Mouse (Mus musculus) kidney, embryonic 14.5 days (tissue): ENCODE measurements at regions not wholly inside any gene's neighbourhood (a gene's known extent, or its start where the extent isn't known, plus 50 kb on each side); places are given as distances from the start of the nearest gene placed in this dataset.

Source experiments
- ATAC-seq: fragments of 200-750 bp; cut with Nextera tagmentation; 2 replicates; pipeline ENCODE4 v1.8.0; 2017; ENCODE audit warnings: moderate number of reproducible peaks, mild to moderate bottlenecking, moderate TSS enrichment, moderate library complexity; ENCODE audit not compliant: low FRiP score, low TSS enrichment
- H3K27ac ChIP-seq: fragments of 300-500 bp; sonication (generic); 2 replicates; pipeline ENCODE4 v1.5.1; 2014; ENCODE audit warnings: low read depth, mild to moderate bottlenecking, low read length, moderate library complexity, mixed read lengths
- H3K27me3 ChIP-seq: fragments of 300-500 bp; sonication (generic); 2 replicates; pipeline ENCODE4 v1.6.1; 2014; ENCODE audit warnings: mild to moderate bottlenecking, low read length; ENCODE audit not compliant: control insufficient read depth, insufficient read depth
- H3K36me3 ChIP-seq: fragments of 300-500 bp; sonication (generic); 2 replicates; pipeline ENCODE4 v1.6.1; 2014; ENCODE audit warnings: low read length, mixed read lengths; ENCODE audit not compliant: control insufficient read depth, insufficient read depth
- H3K4me1 ChIP-seq: fragments of 300-500 bp; sonication (generic); 2 replicates; pipeline ENCODE4 v1.6.1; 2014; ENCODE audit warnings: low read length, mixed read lengths; ENCODE audit not compliant: control insufficient read depth, insufficient read depth
- H3K4me2 ChIP-seq: fragments of 300-500 bp; sonication (generic); replicated peaks from 2 replicates; pipeline ENCODE4 v1.6.1; 2014; ENCODE audit warnings: low read depth, mild to moderate bottlenecking, low read length
- H3K4me3 ChIP-seq: fragments of 300-500 bp; sonication (generic); 2 replicates; pipeline ENCODE4 v1.5.1; 2014; ENCODE audit warnings: mild to moderate bottlenecking, low read length
- H3K9ac ChIP-seq: fragments of 300-500 bp; sonication (generic); 2 replicates; pipeline ENCODE4 v1.6.1; 2014; ENCODE audit warnings: low read depth, mild to moderate bottlenecking, low read length, moderate library complexity
- H3K9me3 ChIP-seq: fragments of 300-500 bp; sonication (generic); 2 replicates; pipeline ENCODE4 v1.6.1; 2016; ENCODE audit warnings: low read length; ENCODE audit not compliant: control insufficient read depth
- WGBS: fragments of 180-500 bp; shearing (Covaris S2); extraction: QIAGEN DNeasy Blood & Tissue Kit; methylation state at CpG from one replicate; pipeline ENCODE4 v1.1.7; 2014; 5-methylcytosine and 5-hydroxymethylcytosine counted together

- H3K9ac ChIP-seq: no peak overlapping the region
- no peak overlapping the region for H3K4me2 ChIP-seq
- no peak overlapping the region for H3K27ac ChIP-seq
- ATAC-seq: no peak
- no peak overlapping the region for H3K4me3 ChIP-seq
- H3K9me3 ChIP-seq: no peaks in the 10 kb centered on the region
- no peaks in the 10 kb centered on the region for H3K4me1 ChIP-seq
- WGBS: 90% methylated on average over 1 of the region's 1 CpGs
- no peaks in the 10 kb centered on the region for H3K36me3 ChIP-seq
- no peaks in the 10 kb centered on the region for H3K27me3 ChIP-seq
Observed at GRCm38 (mm10) chr14:81770421-81770820, 1786.5 kb downstream of the Olfm4 start.

- Histone ChIP-seq H3K9ac (no peak overlapping the region), H3K4me1 (no peaks in the 10 kb centered on the region), H3K4me3 (no peak overlapping the region), H3K27ac (no peak overlapping the region), H3K9me3 (no peaks in the 10 kb centered on the region), H3K27me3 (no peaks in the 10 kb centered on the region), H3K36me3 (no peaks in the 10 kb centered on the region), H3K4me2 (no peak overlapping the region)
- ATAC-seq: no peak
- 79% methylated on average over 1 of the region's 1 CpGs for WGBS
Observed at GRCm38 (mm10) chr14:81771826-81772225, 1787.9 kb downstream of the Olfm4 start.

DNA sequence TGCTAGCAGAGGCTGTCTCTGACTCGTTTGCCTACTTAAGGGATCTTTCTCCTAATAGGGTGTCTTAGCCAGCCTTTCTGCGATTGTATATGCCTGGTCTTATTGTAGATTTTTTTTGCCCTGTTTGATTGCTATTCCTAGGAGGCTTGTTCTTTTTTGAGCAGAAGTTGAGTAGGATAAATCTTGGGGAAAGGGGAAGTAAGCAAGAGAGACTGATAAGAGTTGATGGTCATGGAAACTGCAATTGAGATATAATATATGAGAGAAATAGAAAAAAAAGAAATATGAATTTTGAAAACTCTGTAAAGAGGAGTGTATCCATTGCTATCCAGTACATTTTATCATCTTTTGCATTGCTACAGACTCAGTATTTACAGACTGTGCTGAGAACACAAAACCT lies 1805.0 kb downstream of the Olfm4 start:
- no peaks in the 10 kb centered on the region for H3K9me3 ChIP-seq
- no peak overlapping the region for H3K4me2 ChIP-seq
- no peaks in the 10 kb centered on the region for H3K27me3 ChIP-seq
- no peak overlapping the region for H3K4me3 ChIP-seq
- no peak for ATAC-seq
- 78% methylated on average over 2 of the region's 2 CpGs for WGBS
- no peak overlapping the region for H3K27ac ChIP-seq
- no peaks in the 10 kb centered on the region for H3K36me3 ChIP-seq
- no peak overlapping the region for H3K9ac ChIP-seq
- no peaks in the 10 kb centered on the region for H3K4me1 ChIP-seq

GRCm38 (mm10) chr14:81823786-81824185 lies 1839.9 kb downstream of the Olfm4 start:
- H3K4me1 ChIP-seq: no peaks in the 10 kb centered on the region
- 84% methylated on average over 2 of the region's 2 CpGs for WGBS
- no peaks in the 10 kb centered on the region for H3K36me3 ChIP-seq
- H3K4me3 ChIP-seq: no peak overlapping the region
- no peaks in the 10 kb centered on the region for H3K9me3 ChIP-seq
- ATAC-seq: no peak
- no peaks in the 10 kb centered on the region for H3K27me3 ChIP-seq
- no peak overlapping the region for H3K9ac ChIP-seq
- no peak overlapping the region for H3K27ac ChIP-seq
- no peak overlapping the region for H3K4me2 ChIP-seq

DNA sequence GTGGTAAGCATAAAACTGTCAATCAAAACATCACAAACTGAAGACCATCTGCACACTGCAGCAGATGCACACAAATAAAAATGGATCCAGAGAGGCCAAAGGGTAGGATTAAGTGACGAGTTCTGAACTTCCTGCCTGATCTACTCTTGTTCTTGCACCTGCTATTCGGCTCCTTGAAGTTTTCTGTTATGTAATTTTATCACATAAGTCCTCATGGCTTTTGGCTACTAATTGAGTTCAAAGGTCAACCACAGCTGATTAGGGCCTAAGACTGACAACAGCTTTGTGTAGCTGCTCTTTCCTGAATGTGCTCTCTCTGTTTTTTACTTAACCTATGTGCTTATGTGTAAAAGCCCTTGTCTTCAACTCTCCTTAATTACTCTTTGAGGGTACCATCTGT lies 1874.7 kb downstream of the Olfm4 start:
- WGBS: 24% methylated on average over 2 of the region's 2 CpGs
- H3K4me3 ChIP-seq: no peak overlapping the region
- no peaks in the 10 kb centered on the region for H3K9me3 ChIP-seq
- no peaks in the 10 kb centered on the region for H3K27me3 ChIP-seq
- no peaks in the 10 kb centered on the region for H3K36me3 ChIP-seq
- H3K27ac ChIP-seq: no peak overlapping the region
- no peak overlapping the region for H3K9ac ChIP-seq
- no peak overlapping the region for H3K4me2 ChIP-seq
- peak; percentile 66 for ATAC-seq
- no peaks in the 10 kb centered on the region for H3K4me1 ChIP-seq

DNA sequence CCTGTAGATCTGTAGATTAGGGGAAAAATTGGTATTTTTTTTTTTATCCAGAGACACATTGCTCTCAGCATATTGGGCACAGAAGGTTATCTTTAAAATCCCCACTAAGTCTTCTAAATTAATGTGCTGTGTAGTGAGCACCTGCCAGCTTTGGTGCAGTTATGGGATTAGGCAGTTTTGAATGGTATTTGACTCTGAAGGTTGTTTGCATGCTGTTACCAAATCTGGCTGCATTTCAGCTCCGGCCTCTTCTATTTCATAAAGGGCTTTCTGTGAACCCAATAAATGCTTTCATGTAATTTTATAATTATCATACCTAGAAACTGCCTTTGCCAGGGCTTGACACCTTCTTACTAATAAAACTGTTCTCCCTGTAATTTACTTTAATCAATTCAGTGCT lies 1886.5 kb downstream of the Olfm4 start:
- 75% methylated on average over 1 of the region's 1 CpGs for WGBS
- Histone ChIP-seq H3K4me1 (no peaks in the 10 kb centered on the region), H3K9me3 (no peaks in the 10 kb centered on the region), H3K4me3 (no peak overlapping the region), H3K4me2 (no peak overlapping the region), H3K36me3 (no peaks in the 10 kb centered on the region), H3K9ac (no peak overlapping the region), H3K27ac (no peak overlapping the region), H3K27me3 (no peaks in the 10 kb centered on the region)
- no peak for ATAC-seq
